Mouse (Mus musculus) forebrain, postnatal 0 days (tissue): Measurements from ENCODE around the gene Lce3d. TPM values are rescaled to one million over a fixed set of nuclear protein-coding genes. Genes with fewer than 3 reads are reported as not detected.

Source experiments
- ATAC-seq: fragments of 200-750 bp; cut with Nextera tagmentation; 2 replicates; pipeline ENCODE4 v1.8.0; 2017; ENCODE audit warnings: mild to moderate bottlenecking, moderate library complexity
- DNase-seq: peaks from one replicate; pipeline ENCODE4 v3.0.0-alpha.2; 2015
- H3K27ac ChIP-seq: fragments of 300-500 bp; sonication (generic); 2 replicates; pipeline ENCODE4 v1.5.1; 2014; ENCODE audit warnings: low read depth, mild to moderate bottlenecking, antibody characterized with exemption, low read length, moderate library complexity, mixed read lengths
- H3K27me3 ChIP-seq: fragments of 300-500 bp; sonication (generic); 2 replicates; pipeline ENCODE4 v1.6.1; 2014; ENCODE audit warnings: mild to moderate bottlenecking, low read length, mixed read lengths; ENCODE audit not compliant: insufficient read depth
- H3K36me3 ChIP-seq: fragments of 300-500 bp; sonication (generic); 2 replicates; pipeline ENCODE4 v1.6.1; 2014; ENCODE audit warnings: mild to moderate bottlenecking, moderate library complexity; ENCODE audit not compliant: insufficient read depth
- H3K4me1 ChIP-seq: fragments of 300-500 bp; sonication (generic); 2 replicates; pipeline ENCODE4 v1.6.1; 2014; ENCODE audit warnings: antibody characterized with exemption; ENCODE audit not compliant: insufficient read depth
- H3K4me2 ChIP-seq: fragments of 300-500 bp; sonication (generic); 2 replicates; pipeline ENCODE4 v1.6.1; 2014; ENCODE audit warnings: low read depth, mild to moderate bottlenecking, moderate library complexity
- H3K4me3 ChIP-seq: fragments of 300-500 bp; sonication (generic); 2 replicates; pipeline ENCODE4 v1.5.1; 2014; ENCODE audit warnings: low read depth, low read length, mixed read lengths
- H3K9ac ChIP-seq: fragments of 300-500 bp; sonication (generic); 2 replicates; pipeline ENCODE4 v1.6.1; 2014; ENCODE audit warnings: mild to moderate bottlenecking
- H3K9me3 ChIP-seq: fragments of 300-500 bp; sonication (generic); 2 replicates; pipeline ENCODE4 v1.6.1; 2016; ENCODE audit warnings: low read length
- CTCF ChIP-seq: sonication (generic); IDR thresholded peaks from 2 replicates; pipeline ENCODE4 v1.5.1; 2016; ENCODE audit warnings: antibody characterized with exemption, control low read depth, low read depth
- WGBS: fragments of 180-500 bp; shearing (Covaris S2); extraction: QIAGEN DNeasy Blood & Tissue Kit; methylation state at CpG from one replicate; pipeline ENCODE4 v1.1.7; 2014; 5-methylcytosine and 5-hydroxymethylcytosine counted together
- polyA plus RNA-seq: library from polyadenylated mRNA; unstranded; fragments of >200 nt; fragmentation: Nextera tagmentation; extraction: Ambion mirVana; gene quantifications from 2 replicates; pipeline ENCODE4 v1.2.1, GENCODE M21; 2015
- total RNA-seq: library from RNA; depleted of rRNA; stranded (reverse); fragments of >200 nt; gene quantifications from 2 replicates; pipeline ENCODE4 v1.2.3, GENCODE M21; 2014; rRNA removed

Lce3d gene
- not detected in 2 replicates for total RNA-seq
- not detected in 2 replicates for polyA plus RNA-seq

GRCm38 (mm10) chr3:92957090-92957489, at the start of gene Lce3d:
Gene Lce3d, plus strand, starts transcription at chr3:92957390.
- ATAC-seq: no peak
- H3K27ac ChIP-seq: no peak within 1 kb of the TSS
- no peaks in the 10 kb centered on the region for H3K36me3 ChIP-seq
- no peak for TF ChIP-seq CTCF
- no peaks in the 10 kb centered on the region for H3K27me3 ChIP-seq
- 100% methylated on average over 1 of the region's 1 CpGs for WGBS
- H3K9me3 ChIP-seq: no peaks in the 10 kb centered on the region
- H3K9ac ChIP-seq: no peak within 1 kb of the TSS
- no peak for DNase-seq
- H3K4me1 ChIP-seq: no peaks in the 10 kb centered on the region
- H3K4me2 ChIP-seq: no peak within 1 kb of the TSS
- H3K4me3 ChIP-seq: no peak within 1 kb of the TSS

- Histone ChIP-seq H3K4me2 (no peak overlapping the region), H3K4me3 (no peak overlapping the region), H3K27me3 (no peaks in the 10 kb centered on the region), H3K9ac (no peak overlapping the region), H3K27ac (no peak overlapping the region), H3K36me3 (no peaks in the 10 kb centered on the region), H3K4me1 (no peaks in the 10 kb centered on the region), H3K9me3 (no peaks in the 10 kb centered on the region)
- TF ChIP-seq CTCF: peak; percentile 67
- peak; percentile 70; the same call in 1 of the 2 replicates for ATAC-seq
- DNase-seq: peak; percentile 36
- 29% methylated on average over 4 of the region's 4 CpGs for WGBS
Measured at GRCm38 (mm10) chr3:92907571-92907970, 49.6 kb upstream of the Lce3d start.

GRCm38 (mm10) chr3:92920364-92920763, 36.8 kb upstream of the Lce3d start:
- WGBS: 66% methylated on average over 4 of the region's 4 CpGs
- H3K4me2 ChIP-seq: no peak overlapping the region
- H3K27ac ChIP-seq: no peak overlapping the region
- no peaks in the 10 kb centered on the region for H3K4me1 ChIP-seq
- H3K4me3 ChIP-seq: no peak overlapping the region
- H3K9ac ChIP-seq: no peak overlapping the region
- DNase-seq (no peak), ATAC-seq (no peak)
- no peaks in the 10 kb centered on the region for H3K36me3 ChIP-seq
- no peaks in the 10 kb centered on the region for H3K9me3 ChIP-seq
- peak; percentile 38; the same call in 1 of the 2 replicates for TF ChIP-seq CTCF
- H3K27me3 ChIP-seq: no peaks in the 10 kb centered on the region

GRCm38 (mm10) chr3:92926130-92926529, 31.1 kb upstream of the Lce3d start, which contains the start of gene Lce3a:
Gene Lce3a, minus strand, starts transcription at chr3:92926230.
- DNase-seq: no peak
- H3K36me3 ChIP-seq: no peaks in the 10 kb centered on the region
- no peak within 1 kb of the TSS for H3K9ac ChIP-seq
- WGBS: 84% methylated on average over 2 of the region's 2 CpGs
- H3K27ac ChIP-seq: no peak within 1 kb of the TSS
- H3K4me2 ChIP-seq: no peak within 1 kb of the TSS
- no peaks in the 10 kb centered on the region for H3K4me1 ChIP-seq
- no peaks in the 10 kb centered on the region for H3K27me3 ChIP-seq
- ATAC-seq: no peak
- H3K9me3 ChIP-seq: no peaks in the 10 kb centered on the region
- no peak for TF ChIP-seq CTCF
- no peak within 1 kb of the TSS for H3K4me3 ChIP-seq

- H3K27ac ChIP-seq: no peak within 1 kb of the TSS
- no peaks in the 10 kb centered on the region for H3K9me3 ChIP-seq
- H3K9ac ChIP-seq: no peak within 1 kb of the TSS
- H3K4me3 ChIP-seq: no peak within 1 kb of the TSS
- WGBS: 61% methylated on average over 2 of the region's 2 CpGs
- no peaks in the 10 kb centered on the region for H3K4me1 ChIP-seq
- DNase-seq (no peak), ATAC-seq (no peak)
- no peaks in the 10 kb centered on the region for H3K36me3 ChIP-seq
- no peak within 1 kb of the TSS for H3K4me2 ChIP-seq
- TF ChIP-seq CTCF: no peak
- H3K27me3 ChIP-seq: no peaks in the 10 kb centered on the region
Measured at GRCm38 (mm10) chr3:92932679-92933078, 24.5 kb upstream of the Lce3d start, which contains the start of gene Lce3b. Gene Lce3b, plus strand, starts transcription at chr3:92932979.

- Histone ChIP-seq H3K9ac (no peak within 1 kb of the TSS), H3K4me3 (no peak within 1 kb of the TSS), H3K9me3 (no peaks in the 10 kb centered on the region), H3K4me2 (no peak within 1 kb of the TSS), H3K4me1 (no peaks in the 10 kb centered on the region), H3K36me3 (no peaks in the 10 kb centered on the region), H3K27ac (no peak within 1 kb of the TSS), H3K27me3 (no peaks in the 10 kb centered on the region)
- 85% methylated on average over 1 of the region's 1 CpGs for WGBS
- ATAC-seq (no peak), DNase-seq (no peak)
- TF ChIP-seq CTCF: no peak
Measured at GRCm38 (mm10) chr3:92944186-92944585, 13.0 kb upstream of the Lce3d start, which contains the start of gene Lce3c. Gene Lce3c, plus strand, starts transcription at chr3:92944486.

GRCm38 (mm10) chr3:92966761-92967160, 9.6 kb downstream of the Lce3d start, which contains the start of gene Lce3e:
Gene Lce3e, plus strand, starts transcription at chr3:92967061.
- Histone ChIP-seq H3K36me3 (no peaks in the 10 kb centered on the region), H3K4me3 (no peak within 1 kb of the TSS), H3K9ac (no peak within 1 kb of the TSS), H3K9me3 (no peaks in the 10 kb centered on the region), H3K27ac (no peak within 1 kb of the TSS), H3K27me3 (no peaks in the 10 kb centered on the region), H3K4me1 (no peaks in the 10 kb centered on the region), H3K4me2 (no peak within 1 kb of the TSS)
- TF ChIP-seq CTCF: no peak
- ATAC-seq: no peak
- WGBS: 91% methylated on average over 2 of the region's 2 CpGs
- DNase-seq: no peak

GRCm38 (mm10) chr3:92978484-92978883, 21.3 kb downstream of the Lce3d start:
- H3K4me2 ChIP-seq: no peak overlapping the region
- TF ChIP-seq CTCF: no peak
- no peak overlapping the region for H3K9ac ChIP-seq
- ATAC-seq (no peak), DNase-seq (no peak)
- H3K4me3 ChIP-seq: no peak overlapping the region
- H3K27me3 ChIP-seq: no peaks in the 10 kb centered on the region
- H3K36me3 ChIP-seq: no peaks in the 10 kb centered on the region
- no peak overlapping the region for H3K27ac ChIP-seq
- WGBS: 63% methylated on average over 2 of the region's 2 CpGs
- no peaks in the 10 kb centered on the region for H3K4me1 ChIP-seq
- H3K9me3 ChIP-seq: no peaks in the 10 kb centered on the region
